Mouse (Mus musculus): ENCODE measurements around the gene Snrpg. TPM values are rescaled to one million over a fixed set of nuclear protein-coding genes. Genes with fewer than 3 reads are reported as not detected.
A peak's percentile ranks its signal among the peaks of the same experiment; 100 is the strongest.
"Not testable (repeated sequence)": the region's sequence is repeated elsewhere in the genome, so short reads cannot be mapped to it uniquely, and the experiment has no call there.

Snrpg gene
- polyA plus RNA-seq, 1 experiment from 2014 or later, result 723 TPM

DNA sequence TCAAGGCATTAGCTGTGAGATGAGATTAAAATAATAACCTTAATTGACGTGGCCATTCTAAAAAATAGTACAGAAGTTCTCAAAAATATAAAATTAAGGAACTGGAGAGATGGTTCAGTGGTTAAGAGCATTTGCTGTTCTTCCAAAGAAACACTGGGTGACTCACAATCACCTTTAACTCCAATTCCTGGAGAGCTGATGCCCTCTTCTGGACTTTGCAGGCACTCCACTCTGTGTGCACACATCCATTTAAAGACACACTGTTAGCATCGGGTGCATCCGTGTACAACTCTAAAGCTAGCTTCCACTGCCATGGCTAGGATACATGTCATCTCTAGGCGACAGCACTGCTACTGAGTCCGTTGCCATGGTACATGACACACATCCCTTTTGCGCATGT lies 41.2 kb upstream of the Snrpg start:
- no peaks in the 10 kb centered on the region for H3K4me1 ChIP-seq (ENCODE audit: insufficient read depth)
- no peak overlapping the region for H3K4me2 ChIP-seq
- WGBS, result 87% methylated on average over 6 of the region's 6 CpGs
- H3K9me3 ChIP-seq (ENCODE audit: low read depth, low read length), result no peaks in the 10 kb centered on the region
- no peaks in the 10 kb centered on the region for H3K36me3 ChIP-seq (ENCODE audit: insufficient read depth)
- H3K27ac ChIP-seq (ENCODE audit: low read depth), result no peak overlapping the region
- no peak for DNase-seq
- no peak overlapping the region for H3K4me3 ChIP-seq (ENCODE audit: low read depth, low read length)
- H3K9ac ChIP-seq, result no peak overlapping the region
- 0 out of 2 replicates have a peak, but pooled peaks have one; percentile 21 for TF ChIP-seq CTCF (IDR thresholded peaks at IDR 0.05; ENCODE audit: low read depth)
- H3K27me3 ChIP-seq (ENCODE audit: insufficient read depth, low read length), result no peaks in the 10 kb centered on the region
- no peak for ATAC-seq (ENCODE audit: insufficient read depth)

- Histone ChIP-seq H3K27ac (ENCODE audit: low read depth) (no peak overlapping the region), H3K36me3 (ENCODE audit: insufficient read depth) (no peaks in the 10 kb centered on the region), H3K4me3 (ENCODE audit: low read depth, low read length) (no peak overlapping the region), H3K9me3 (ENCODE audit: low read depth, low read length) (no peaks in the 10 kb centered on the region), H3K4me2 (no peak overlapping the region), H3K27me3 (ENCODE audit: insufficient read depth, low read length) (no peaks in the 10 kb centered on the region), H3K9ac (no peak overlapping the region), H3K4me1 (ENCODE audit: insufficient read depth) (no peaks in the 10 kb centered on the region)
- no peak for ATAC-seq (ENCODE audit: insufficient read depth)
- peak; percentile 23 for DNase-seq
- no peak for TF ChIP-seq CTCF (IDR thresholded peaks at IDR 0.05; ENCODE audit: low read depth)
- WGBS, result 64% methylated on average over 11 of the region's 11 CpGs
These were observed 35.8 kb upstream of the Snrpg start for GRCm38 (mm10) chr6:86335121-86335849.

DNA sequence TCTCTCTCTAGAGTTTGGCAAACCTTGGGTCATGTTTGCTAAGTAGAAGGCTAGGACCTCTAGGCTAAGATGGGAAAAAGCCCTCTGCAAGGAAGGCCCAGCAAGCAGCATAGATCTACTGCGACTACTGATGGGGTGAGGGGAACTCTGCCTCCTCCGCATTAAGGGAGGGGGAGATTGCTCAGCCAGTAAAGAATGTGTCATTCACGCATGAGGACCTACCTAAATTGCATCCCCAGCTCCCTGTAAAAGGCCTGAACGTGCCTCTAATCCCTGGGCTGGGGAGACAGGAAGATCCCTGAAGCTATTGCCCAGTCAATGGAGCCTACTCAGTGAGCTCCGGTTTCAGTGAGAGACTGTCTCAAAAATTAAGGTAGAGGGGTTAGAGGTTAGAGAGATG lies 35.2 kb upstream of the Snrpg start:
- Histone ChIP-seq H3K36me3 (ENCODE audit: insufficient read depth) (no peaks in the 10 kb centered on the region), H3K9ac (no peak overlapping the region), H3K4me3 (ENCODE audit: low read depth, low read length) (no peak overlapping the region), H3K27me3 (ENCODE audit: insufficient read depth, low read length) (no peaks in the 10 kb centered on the region), H3K4me2 (no peak overlapping the region), H3K9me3 (ENCODE audit: low read depth, low read length) (no peaks in the 10 kb centered on the region), H3K4me1 (ENCODE audit: insufficient read depth) (no peaks in the 10 kb centered on the region), H3K27ac (ENCODE audit: low read depth) (no peak overlapping the region)
- DNase-seq (no peak), ATAC-seq (ENCODE audit: insufficient read depth) (no peak)
- 81% methylated on average over 5 of the region's 5 CpGs for WGBS
- no peak for TF ChIP-seq CTCF (IDR thresholded peaks at IDR 0.05; ENCODE audit: low read depth)

GRCm38 (mm10) chr6:86336340-86336739 lies 34.8 kb upstream of the Snrpg start:
- not testable (repeated sequence) for H3K4me3 ChIP-seq (ENCODE audit: low read depth, low read length); H3K4me2 ChIP-seq; H3K9me3 ChIP-seq (ENCODE audit: low read depth, low read length); ATAC-seq (ENCODE audit: insufficient read depth); H3K27ac ChIP-seq (ENCODE audit: low read depth); H3K4me1 ChIP-seq (ENCODE audit: insufficient read depth); H3K9ac ChIP-seq; DNase-seq; H3K36me3 ChIP-seq (ENCODE audit: insufficient read depth); H3K27me3 ChIP-seq (ENCODE audit: insufficient read depth, low read length)
- 83% methylated on average over 4 of the region's 4 CpGs for WGBS

DNA sequence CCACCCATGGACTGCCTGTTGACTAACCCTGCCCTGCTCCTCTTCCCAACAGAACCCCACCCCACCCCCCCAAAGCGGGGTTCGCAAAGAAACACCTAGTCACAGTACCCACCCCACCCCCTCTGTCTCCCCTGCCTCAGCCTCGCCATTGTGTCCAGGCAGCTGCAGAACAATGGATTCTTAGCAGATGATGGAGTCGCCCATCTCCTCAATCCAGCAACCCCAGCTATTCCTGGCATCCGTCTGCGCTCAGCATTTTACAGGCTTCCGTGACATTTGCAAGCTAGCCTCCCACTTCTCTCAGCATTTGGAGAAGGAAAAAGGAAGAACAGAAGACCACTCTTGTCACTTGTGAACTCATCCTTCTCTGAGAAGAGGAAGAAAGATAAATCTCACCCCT lies 27.4 kb upstream of the Snrpg start:
- DNase-seq (no peak), ATAC-seq (ENCODE audit: insufficient read depth) (no peak)
- Histone ChIP-seq H3K4me3 (ENCODE audit: low read depth, low read length) (no peak overlapping the region), H3K4me2 (no peak overlapping the region), H3K27me3 (ENCODE audit: insufficient read depth, low read length) (no peaks in the 10 kb centered on the region), H3K9me3 (ENCODE audit: low read depth, low read length) (no peaks in the 10 kb centered on the region), H3K36me3 (ENCODE audit: insufficient read depth) (no peaks in the 10 kb centered on the region), H3K9ac (no peak overlapping the region), H3K4me1 (ENCODE audit: insufficient read depth) (no peaks in the 10 kb centered on the region), H3K27ac (ENCODE audit: low read depth) (no peak overlapping the region)
- 26% methylated on average over 7 of the region's 7 CpGs for WGBS
- TF ChIP-seq CTCF (IDR thresholded peaks at IDR 0.05; ENCODE audit: low read depth), result no peak

DNA sequence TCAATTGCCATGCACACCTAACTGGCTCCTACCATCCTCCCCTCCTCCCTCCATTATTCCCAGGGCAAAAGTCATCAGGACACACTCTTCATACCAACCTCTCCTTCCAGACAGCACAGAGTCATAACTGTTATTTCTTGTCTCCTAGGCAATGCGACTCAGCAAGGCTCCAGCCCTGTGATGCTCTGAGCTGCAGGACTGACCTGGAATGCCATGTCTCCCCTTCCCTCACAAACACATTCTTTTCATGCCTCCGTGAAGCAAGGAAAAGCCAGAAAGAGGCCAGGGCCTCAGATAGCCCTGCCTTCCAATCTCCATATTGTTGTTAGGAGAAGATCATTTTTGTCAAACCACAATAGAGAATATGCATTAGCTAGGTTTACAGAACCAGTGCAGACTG lies 25.0 kb upstream of the Snrpg start:
- no peaks in the 10 kb centered on the region for H3K36me3 ChIP-seq (ENCODE audit: insufficient read depth)
- TF ChIP-seq CTCF (IDR thresholded peaks at IDR 0.05; ENCODE audit: low read depth), result no peak
- 33% methylated on average over 2 of the region's 2 CpGs for WGBS
- H3K27ac ChIP-seq (ENCODE audit: low read depth), result no peak overlapping the region
- no peaks in the 10 kb centered on the region for H3K4me1 ChIP-seq (ENCODE audit: insufficient read depth)
- H3K4me3 ChIP-seq (ENCODE audit: low read depth, low read length), result no peak overlapping the region
- H3K27me3 ChIP-seq (ENCODE audit: insufficient read depth, low read length), result no peaks in the 10 kb centered on the region
- H3K9me3 ChIP-seq (ENCODE audit: low read depth, low read length), result no peaks in the 10 kb centered on the region
- H3K9ac ChIP-seq, result no peak overlapping the region
- no peak overlapping the region for H3K4me2 ChIP-seq
- ATAC-seq (ENCODE audit: insufficient read depth) (no peak), DNase-seq (no peak)

DNA sequence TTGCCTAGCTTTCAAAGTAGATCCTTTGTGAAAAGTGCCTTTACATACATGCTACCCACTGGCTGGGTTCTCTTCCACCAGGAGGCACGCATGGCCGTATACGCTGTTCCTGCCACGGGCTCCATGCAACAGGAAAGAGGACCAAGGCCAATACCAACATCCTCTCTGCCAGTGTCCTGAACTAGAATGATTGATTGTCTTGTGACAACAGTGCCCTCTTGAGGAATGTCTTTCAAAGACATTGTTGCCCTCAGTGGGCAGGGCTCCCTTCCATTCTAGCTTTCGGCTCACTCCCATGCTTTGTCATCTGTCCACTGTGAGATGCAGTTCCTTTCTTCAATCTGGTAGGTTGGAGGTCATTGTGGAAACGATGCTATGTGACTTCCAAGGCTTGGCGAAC lies 21.8 kb upstream of the Snrpg start:
- Histone ChIP-seq H3K9me3 (ENCODE audit: low read depth, low read length) (no peaks in the 10 kb centered on the region), H3K36me3 (ENCODE audit: insufficient read depth) (no peaks in the 10 kb centered on the region), H3K9ac (no peak overlapping the region), H3K4me1 (ENCODE audit: insufficient read depth) (no peaks in the 10 kb centered on the region), H3K27me3 (ENCODE audit: insufficient read depth, low read length) (no peaks in the 10 kb centered on the region), H3K4me2 (no peak overlapping the region), H3K4me3 (ENCODE audit: low read depth, low read length) (no peak overlapping the region), H3K27ac (ENCODE audit: low read depth) (no peak overlapping the region)
- peak; percentile 60 for TF ChIP-seq CTCF (IDR thresholded peaks at IDR 0.05; ENCODE audit: low read depth)
- no peak for ATAC-seq (ENCODE audit: insufficient read depth)
- 69% methylated on average over 7 of the region's 7 CpGs for WGBS
- DNase-seq, result peak; percentile 38
